In genomic region chr6:91980011-91980410, GRCm38 (mm10) we compare ENCODE assay signal across 11 mouse cellular contexts. TPM values are rescaled to one million over a fixed set of nuclear protein-coding genes. Genes with fewer than 3 reads are reported as not detected.
DNase-seq lines count a peak whose midpoint lies in the region; ATAC-seq and TF ChIP-seq lines count a peak whose summit lies in the region.
"Had no signal": no experiment of that assay in that cellular context is flagged by ENCODE, and none has a peak within 500 bp of the region (broad histone marks: within the 10 kb centered on the region; RNA-seq: fewer than 3 reads in every experiment).

No protein-coding gene starts in this region.

- peaks cover 15% of the 10 kb centered on the region for H3K4me1 ChIP-seq in heart, embryonic 13.5 days
- no peaks in the 10 kb centered on the region for H3K4me1 ChIP-seq in ES-Bruce4 (ENCODE audit: control insufficient read depth, insufficient read depth, low read length)
- H3K4me1 ChIP-seq in heart, embryonic 16.5 days (ENCODE audit: control insufficient read depth, insufficient read depth, low read length) = peaks cover 5% of the 10 kb centered on the region
- no peaks in the 10 kb centered on the region for H3K4me1 ChIP-seq in liver, embryonic 11.5 days (replicated peaks; ENCODE audit: control insufficient read depth, insufficient read depth, low read length)

- H3K27me3 ChIP-seq in heart, embryonic 13.5 days (replicated peaks) = peaks cover 73% of the 10 kb centered on the region
- H3K27me3 ChIP-seq in ES-Bruce4 (ENCODE audit: control insufficient read depth, insufficient read depth, low read length, poor library complexity, severe bottlenecking) = peaks cover 2% of the 10 kb centered on the region; the same call in 1 of the 2 replicates
- peaks cover 27% of the 10 kb centered on the region for H3K27me3 ChIP-seq in heart, embryonic 16.5 days (ENCODE audit: control insufficient read depth, insufficient read depth, low read length)
- peaks cover 40% of the 10 kb centered on the region for H3K27me3 ChIP-seq in liver, embryonic 11.5 days (replicated peaks; ENCODE audit: control insufficient read depth, insufficient read depth, low read length)

- peak overlapping the region; percentile 84 for H3K9ac ChIP-seq in heart, embryonic 13.5 days
- 0 out of 2 replicates have a peak overlapping the region, but pooled peaks have one; percentile 81 for H3K9ac ChIP-seq in ES-Bruce4 (ENCODE audit: low read depth, poor library complexity, severe bottlenecking)
- peak overlapping the region; percentile 78; the same call in 1 of the 2 replicates for H3K9ac ChIP-seq in heart, embryonic 16.5 days (ENCODE audit: low read length)
- H3K9ac ChIP-seq in liver, embryonic 11.5 days (ENCODE audit: low read depth, low read length) = peak overlapping the region; percentile 26; the same call in 1 of the 2 replicates

- TF ChIP-seq CTCF in ES-Bruce4 (IDR thresholded peaks at IDR 0.05; ENCODE audit: low read depth, low read length) = no peak

- no peaks in the 10 kb centered on the region for H3K36me3 ChIP-seq in heart, embryonic 13.5 days
- no peaks in the 10 kb centered on the region for H3K36me3 ChIP-seq in ES-Bruce4 (ENCODE audit: control insufficient read depth, insufficient read depth, low read length, poor library complexity, severe bottlenecking)
- H3K36me3 ChIP-seq in heart, embryonic 16.5 days (ENCODE audit: control insufficient read depth, insufficient read depth) = no peaks in the 10 kb centered on the region
- H3K36me3 ChIP-seq in liver, embryonic 11.5 days (ENCODE audit: control insufficient read depth, insufficient read depth, low read length) = no peaks in the 10 kb centered on the region

- no peak for TF ChIP-seq POLR2A in ES-Bruce4 (IDR thresholded peaks at IDR 0.05; ENCODE audit: insufficient read depth, low read length)

- TF ChIP-seq EP300 in ES-Bruce4 (IDR thresholded peaks at IDR 0.05; ENCODE audit: insufficient read depth, low read depth, low read length) = no peak

- H3K4me3 ChIP-seq in heart, embryonic 13.5 days = peak overlapping the region; percentile 70
- H3K4me3 ChIP-seq in ES-Bruce4 (ENCODE audit: low read depth, low read length) = peak overlapping the region; percentile 89
- peak overlapping the region; percentile 68 for H3K4me3 ChIP-seq in heart, embryonic 16.5 days (ENCODE audit: low read length)
- H3K4me3 ChIP-seq in liver, embryonic 11.5 days (ENCODE audit: low read depth, low read length) = peak overlapping the region; percentile 59

- no peaks in the 10 kb centered on the region for H3K9me3 ChIP-seq in heart, embryonic 13.5 days
- no peaks in the 10 kb centered on the region for H3K9me3 ChIP-seq in ES-Bruce4 (replicated peaks; ENCODE audit: control insufficient read depth, insufficient read depth, low read length, poor library complexity, severe bottlenecking)
- H3K9me3 ChIP-seq in heart, embryonic 16.5 days (replicated peaks; ENCODE audit: control insufficient read depth, low read length) = no peaks in the 10 kb centered on the region
- no peaks in the 10 kb centered on the region for H3K9me3 ChIP-seq in liver, embryonic 11.5 days (ENCODE audit: control insufficient read depth, low read length)

- no peak for ATAC-seq in heart, embryonic 13.5 days (ENCODE audit: extremely low read depth, insufficient number of reproducible peaks, low FRiP score, low TSS enrichment)
- no peak for ATAC-seq in heart, embryonic 16.5 days (replicated peaks; ENCODE audit: extremely low read depth, insufficient read depth, low FRiP score)
- no peak for ATAC-seq in liver, embryonic 11.5 days (replicated peaks; ENCODE audit: low FRiP score)
- ATAC-seq: CD4-positive, CD25-positive, alpha-beta regulatory T cell, adult 4 months had no signal

- H3K4me2 ChIP-seq in heart, embryonic 13.5 days = peak overlapping the region; percentile 88
- H3K4me2 ChIP-seq in heart, embryonic 16.5 days (ENCODE audit: low read depth, low read length) = peak overlapping the region; percentile 83
- peak overlapping the region; percentile 75 for H3K4me2 ChIP-seq in liver, embryonic 11.5 days

- intact Hi-C loops in heart, postnatal 14 days (cut with DNase I) = no loop called here

- H3K27ac ChIP-seq in heart, embryonic 13.5 days (replicated peaks) = peak overlapping the region; percentile 68
- H3K27ac ChIP-seq in ES-Bruce4 (ENCODE audit: insufficient read depth, low read length) = no peak overlapping the region
- H3K27ac ChIP-seq in heart, embryonic 16.5 days (ENCODE audit: low read length) = peak overlapping the region; percentile 71
- no peak overlapping the region for H3K27ac ChIP-seq in liver, embryonic 11.5 days (ENCODE audit: low read depth, low read length)

- no peak for DNase-seq in heart, postnatal 14 days
- no peak for DNase-seq in liver, embryonic 11.5 days (ENCODE audit: low spot score)
- DNase-seq in adrenal gland, postnatal 10 days = no peak
- DNase-seq in left cerebral cortex, adult 11 months (ENCODE audit: low spot score) = no peak
- no peak for DNase-seq in spleen, adult 12 weeks (ENCODE audit: low spot score)
- DNase-seq: adrenal gland, postnatal 14 days; embryo, embryonic 11 days had no signal

- WGBS in heart, embryonic 13.5 days = 42% methylated on average over 3 of the region's 3 CpGs
- WGBS in heart, embryonic 16.5 days = 45% methylated on average over 3 of the region's 3 CpGs
- WGBS in liver, embryonic 11.5 days = 45% methylated on average over 3 of the region's 3 CpGs

RNA-seq across cellular contexts. Expression of gene Fgd5, which starts 1.3 kb away (rescaled TPM):
- 11.4 and 12.0 TPM in 2 replicates for polyA plus RNA-seq in heart, embryonic 13.5 days (2015; fragmentation: Nextera tagmentation; extraction: Ambion mirVana)
- total RNA-seq in heart, postnatal 14 days (2021) = 10 to 100 TPM; 31.9 to 32.4 TPM
- 4.1 and 5.1 TPM in 2 replicates for polyA plus RNA-seq in ES-Bruce4 (2011; ENCODE audit: insufficient read depth, insufficient read length, low read depth, missing spikeins)
- 13.0 and 15.2 TPM in 2 replicates for polyA plus RNA-seq in heart, embryonic 16.5 days (2015; fragmentation: Nextera tagmentation; extraction: Ambion mirVana)
- polyA plus RNA-seq in liver, embryonic 11.5 days (2014; fragmentation: Nextera tagmentation; extraction: Ambion mirVana) = 8.0 and 8.3 TPM in 2 replicates
- total RNA-seq in adrenal gland, postnatal 10 days (2021) = 10 to 100 TPM; 21.8 to 27.4 TPM

Comparison
In these comparisons a context has a peak if more than half of its experiments do, and no peak if none do; other contexts are left out.
1. H3K27ac ChIP-seq: peak in heart, embryonic 13.5 days (single experiment) and heart, embryonic 16.5 days (single experiment); none in ES-Bruce4 (single experiment) and liver, embryonic 11.5 days (single experiment).
2. H3K9ac ChIP-seq: peak in every context shown above with its lines; median percentile 84 in heart, embryonic 13.5 days; 81 in ES-Bruce4; 78 in heart, embryonic 16.5 days; 26 in liver, embryonic 11.5 days.
3. Peak in every context shown above with its lines, with median percentiles within 50 percentile points of each other: H3K4me2 ChIP-seq and H3K4me3 ChIP-seq.